ENCODE assay signal across 20 mouse cellular contexts in the genomic region with DNA sequence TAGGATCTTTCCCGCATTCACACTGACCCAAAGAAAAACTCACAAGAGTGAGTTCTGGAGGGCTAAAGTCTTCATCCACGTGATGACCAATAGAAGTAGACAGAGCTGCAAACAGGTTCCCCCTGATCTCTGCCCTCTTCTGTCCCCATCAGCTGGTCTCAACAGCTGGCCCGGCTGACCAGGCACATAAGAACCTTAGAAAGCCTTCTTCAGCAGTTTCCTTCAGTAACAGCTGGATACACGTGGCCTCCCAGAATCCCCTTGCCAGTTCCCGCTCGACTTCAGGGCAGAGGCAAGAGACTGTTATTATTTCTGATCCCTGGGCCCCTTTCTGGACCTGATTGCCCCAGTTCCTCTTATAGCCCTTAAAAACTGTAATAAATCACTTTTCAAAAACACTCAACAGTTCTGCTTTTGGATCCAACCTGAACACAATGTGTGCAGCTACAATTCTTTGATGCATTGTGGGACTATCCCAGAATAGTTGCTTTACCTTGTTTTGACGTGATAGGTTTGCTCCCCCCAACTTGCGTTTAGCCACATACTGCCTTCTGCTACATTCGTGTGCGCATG. TPM values are rescaled to one million over a fixed set of nuclear protein-coding genes. Genes with fewer than 3 reads are reported as not detected.
DNase-seq lines count a peak whose midpoint lies in the region; ATAC-seq lines count a peak whose summit lies in the region.
"Had no signal": no experiment of that assay in that cellular context is flagged by ENCODE, and none has a peak within 500 bp of the region (broad histone marks: within the 10 kb centered on the region; RNA-seq: fewer than 3 reads in every experiment).

No protein-coding gene starts in this region.

- no peak overlapping the region for H3K4me3 ChIP-seq in kidney, embryonic 16.5 days (ENCODE audit: low read length)
- H3K4me3 ChIP-seq: embryonic facial prominence, embryonic 12.5 days; forebrain, embryonic 12.5 days; gastrocnemius, adult 2 months; heart, embryonic 13.5 days; hindbrain, embryonic 12.5 days had no signal

- peak; percentile 18 for DNase-seq in kidney, postnatal 10 days
- peak; percentile 65 for DNase-seq in lung, postnatal 10 days
- no peak for DNase-seq in adrenal gland, adult 18-20 months (ENCODE audit: low spot score in 2 of 2)
- DNase-seq in cerebellum, adult 18-20 months, result no peak
- DNase-seq: adrenal gland, postnatal 14 days; B cell, adult 2 months; cerebellum, adult 11-12 months; cerebellum, postnatal 10 days; gastrocnemius, adult 2 months; gastrocnemius, postnatal 25 days; heart, postnatal 36 days had no signal

- no peak for ATAC-seq in kidney, embryonic 16.5 days (ENCODE audit: low FRiP score, low TSS enrichment)
- peak; percentile 45; the same call in 1 of the 2 replicates for ATAC-seq in common myeloid progenitor, adult 5-6 weeks (replicated peaks; ENCODE audit: low read depth, poor library complexity, severe bottlenecking)
- peak; percentile 34; the same call in 1 of the 2 replicates for ATAC-seq in megakaryocyte progenitor cell, adult 5-6 weeks (replicated peaks; ENCODE audit: poor library complexity)
- ATAC-seq: forebrain, embryonic 16.5 days; inflammation-experienced regulatory T-cells, adult 6 months had no signal

- no peaks in the 10 kb centered on the region for H3K9me3 ChIP-seq in kidney, embryonic 16.5 days (ENCODE audit: low read length)
- H3K9me3 ChIP-seq: embryonic facial prominence, embryonic 12.5 days; forebrain, embryonic 12.5 days; heart, embryonic 13.5 days; hindbrain, embryonic 12.5 days had no signal

- H3K36me3 ChIP-seq in kidney, embryonic 16.5 days (ENCODE audit: insufficient read depth, low read length), result no peaks in the 10 kb centered on the region
- H3K36me3 ChIP-seq: embryonic facial prominence, embryonic 12.5 days; forebrain, embryonic 12.5 days; heart, embryonic 13.5 days; hindbrain, embryonic 12.5 days had no signal

- H3K9ac ChIP-seq in kidney, embryonic 16.5 days (replicated peaks; ENCODE audit: low read length), result no peak overlapping the region
- H3K9ac ChIP-seq: embryonic facial prominence, embryonic 12.5 days; forebrain, embryonic 12.5 days; heart, embryonic 13.5 days; hindbrain, embryonic 12.5 days had no signal

- H3K4me2 ChIP-seq in kidney, embryonic 16.5 days (replicated peaks; ENCODE audit: low read depth, low read length), result no peak overlapping the region
- H3K4me2 ChIP-seq: embryonic facial prominence, embryonic 12.5 days; forebrain, embryonic 12.5 days; heart, embryonic 13.5 days; hindbrain, embryonic 12.5 days had no signal

- H3K27ac ChIP-seq in kidney, embryonic 16.5 days (ENCODE audit: low read length), result no peak overlapping the region
- H3K27ac ChIP-seq: embryonic facial prominence, embryonic 12.5 days; forebrain, embryonic 12.5 days; gastrocnemius, adult 2 months; heart, embryonic 13.5 days; hindbrain, embryonic 12.5 days had no signal

- 56% methylated on average over 10 of the region's 10 CpGs for WGBS in kidney, embryonic 16.5 days

- H3K4me1 ChIP-seq in kidney, embryonic 16.5 days (ENCODE audit: insufficient read depth, low read length), result no peaks in the 10 kb centered on the region
- H3K4me1 ChIP-seq: heart, embryonic 13.5 days had no signal

- H3K27me3 ChIP-seq in kidney, embryonic 16.5 days (ENCODE audit: insufficient read depth, low read length), result no peaks in the 10 kb centered on the region
- H3K27me3 ChIP-seq: embryonic facial prominence, embryonic 12.5 days; forebrain, embryonic 12.5 days; heart, embryonic 13.5 days; hindbrain, embryonic 12.5 days had no signal

RNA-seq across cellular contexts. Expression of a gene that starts 43.0 kb away (rescaled TPM):
- 102 and 105 TPM in 2 replicates for polyA plus RNA-seq in kidney, embryonic 16.5 days (2015; fragmentation: Nextera tagmentation; extraction: Ambion mirVana)
- total RNA-seq in common myeloid progenitor, adult 5-6 weeks (2017), result 16.3 and 26.7 TPM in 2 replicates
- total RNA-seq in megakaryocyte progenitor cell, adult 5-6 weeks (2015), result 26.2 and 31.2 TPM in 2 replicates
- total RNA-seq in megakaryocyte progenitor cell, adult 5-6 weeks (2017), result 13.2 and 21.2 TPM in 2 replicates
- total RNA-seq in adrenal gland, adult 18-20 months (2021), result 10 to 100 TPM; 35.9 to 40.5 TPM

RNA-seq across cellular contexts. Expression of a gene that starts 55.5 kb away (rescaled TPM):
- polyA plus RNA-seq in kidney, embryonic 16.5 days (2015; fragmentation: Nextera tagmentation; extraction: Ambion mirVana), result 27.6 and 30.1 TPM in 2 replicates
- 7.8 and 12.5 TPM in 2 replicates for total RNA-seq in common myeloid progenitor, adult 5-6 weeks (2017)
- total RNA-seq in megakaryocyte progenitor cell, adult 5-6 weeks (2015), result 0.76 and 1.8 TPM in 2 replicates
- total RNA-seq in megakaryocyte progenitor cell, adult 5-6 weeks (2017), result 3.6 and 10.0 TPM in 2 replicates
- total RNA-seq in adrenal gland, adult 18-20 months (2021), result 1 to 10 TPM; 3.0 to 6.1 TPM

Comparison
In these comparisons a context has a peak if more than half of its experiments do, and no peak if none do; other contexts are left out.
1. DNase-seq: peak in kidney, postnatal 10 days (single experiment) and lung, postnatal 10 days (single experiment); none in adrenal gland, adult 18-20 months (0 of 2) and cerebellum, adult 18-20 months (0 of 2).